Mouse (Mus musculus) neural tube, embryonic 12.5 days (tissue): Measurements from ENCODE around the gene Mrvi1. TPM values are rescaled to one million over a fixed set of nuclear protein-coding genes. Genes with fewer than 3 reads are reported as not detected.

Experiments used
- ATAC-seq: fragments of 200-750 bp; cut with Nextera tagmentation; 2 replicates; pipeline ENCODE4 v1.8.0; 2017; ENCODE audit warnings: low read depth, mild to moderate bottlenecking, moderate TSS enrichment, moderate library complexity; ENCODE audit not compliant: low FRiP score
- H3K27ac ChIP-seq: fragments of 300-500 bp; sonication (generic); 2 replicates; pipeline ENCODE4 v1.5.1; 2016
- H3K27me3 ChIP-seq: fragments of 300-500 bp; sonication (generic); replicated peaks from 2 replicates; pipeline ENCODE4 v1.6.1; 2016; ENCODE audit warnings: mild to moderate bottlenecking
- H3K36me3 ChIP-seq: fragments of 300-500 bp; sonication (generic); 2 replicates; pipeline ENCODE4 v1.6.1; 2016; ENCODE audit warnings: mild to moderate bottlenecking
- H3K4me1 ChIP-seq: fragments of 300-500 bp; sonication (generic); 2 replicates; pipeline ENCODE4 v1.6.1; 2016
- H3K4me2 ChIP-seq: fragments of 300-500 bp; sonication (generic); replicated peaks from 2 replicates; pipeline ENCODE4 v1.6.1; 2016; ENCODE audit warnings: mild to moderate bottlenecking
- H3K4me3 ChIP-seq: fragments of 300-500 bp; sonication (generic); 2 replicates; pipeline ENCODE4 v1.5.1; 2016
- H3K9ac ChIP-seq: fragments of 300-500 bp; sonication (generic); 2 replicates; pipeline ENCODE4 v1.6.1; 2016; ENCODE audit warnings: mild to moderate bottlenecking
- H3K9me3 ChIP-seq: fragments of 300-500 bp; sonication (generic); 2 replicates; pipeline ENCODE4 v1.6.1; 2016; ENCODE audit warnings: mild to moderate bottlenecking
- WGBS: fragments of 180-500 bp; shearing (Covaris S2); methylation state at CpG from one replicate; pipeline ENCODE4 v1.1.7; 2016; 5-methylcytosine and 5-hydroxymethylcytosine counted together
- polyA plus RNA-seq: library from polyadenylated mRNA; unstranded; fragments of >200 nt; fragmentation: Nextera tagmentation; extraction: Ambion mirVana; gene quantifications from 2 replicates; pipeline ENCODE4 v1.2.1, GENCODE M21; 2016

Mrvi1 gene
- polyA plus RNA-seq, 1 experiment from 2014 or later: 3.1 TPM

- no peak for ATAC-seq
- no peaks in the 10 kb centered on the region for H3K27me3 ChIP-seq
- H3K9ac ChIP-seq: no peak overlapping the region
- H3K9me3 ChIP-seq: no peaks in the 10 kb centered on the region
- 89% methylated on average over 9 of the region's 9 CpGs for WGBS
- no peaks in the 10 kb centered on the region for H3K4me1 ChIP-seq
- no peak overlapping the region for H3K27ac ChIP-seq
- H3K4me3 ChIP-seq: no peak overlapping the region
- H3K4me2 ChIP-seq: no peak overlapping the region
- no peaks in the 10 kb centered on the region for H3K36me3 ChIP-seq
Measured at GRCm38 (mm10) chr7:110894673-110895072, 87.6 kb downstream of the Mrvi1 start.

- WGBS: 85% methylated on average over 10 of the region's 10 CpGs
Measured at GRCm38 (mm10) chr7:110893943-110894610, 88.2 kb downstream of the Mrvi1 start.

GRCm38 (mm10) chr7:110891501-110891986 lies 90.7 kb downstream of the Mrvi1 start:
- H3K36me3 ChIP-seq: no peaks in the 10 kb centered on the region
- ATAC-seq: no peak
- H3K27ac ChIP-seq: no peak overlapping the region
- H3K4me3 ChIP-seq: no peak overlapping the region
- H3K27me3 ChIP-seq: no peaks in the 10 kb centered on the region
- H3K9ac ChIP-seq: no peak overlapping the region
- H3K9me3 ChIP-seq: no peaks in the 10 kb centered on the region
- H3K4me2 ChIP-seq: no peak overlapping the region
- 85% methylated on average over 9 of the region's 9 CpGs for WGBS
- H3K4me1 ChIP-seq: no peaks in the 10 kb centered on the region

More at GRCm38 (mm10) chr7:110893943-110894610, 88.2 kb downstream of the Mrvi1 start:
- Histone ChIP-seq H3K4me3 (no peak overlapping the region), H3K36me3 (no peaks in the 10 kb centered on the region), H3K9ac (no peak overlapping the region), H3K9me3 (no peaks in the 10 kb centered on the region), H3K27me3 (no peaks in the 10 kb centered on the region), H3K4me2 (no peak overlapping the region), H3K4me1 (no peaks in the 10 kb centered on the region), H3K27ac (no peak overlapping the region)
- no peak for ATAC-seq

GRCm38 (mm10) chr7:110881746-110882333 lies 100.4 kb downstream of the Mrvi1 start:
- Histone ChIP-seq H3K36me3 (no peaks in the 10 kb centered on the region), H3K27ac (no peak overlapping the region), H3K4me3 (no peak overlapping the region), H3K27me3 (no peaks in the 10 kb centered on the region), H3K9ac (no peak overlapping the region), H3K4me1 (no peaks in the 10 kb centered on the region), H3K4me2 (no peak overlapping the region), H3K9me3 (no peaks in the 10 kb centered on the region)
- ATAC-seq: no peak
- WGBS: 88% methylated on average over 2 of the region's 2 CpGs

GRCm38 (mm10) chr7:110878028-110878427 lies 104.2 kb downstream of the Mrvi1 start:
- Histone ChIP-seq H3K36me3 (no peaks in the 10 kb centered on the region), H3K4me1 (no peaks in the 10 kb centered on the region), H3K9me3 (no peaks in the 10 kb centered on the region), H3K9ac (no peak overlapping the region), H3K27me3 (no peaks in the 10 kb centered on the region), H3K27ac (no peak overlapping the region), H3K4me3 (no peak overlapping the region), H3K4me2 (no peak overlapping the region)
- WGBS: 85% methylated on average over 4 of the region's 4 CpGs
- ATAC-seq: no peak

- no peaks in the 10 kb centered on the region for H3K27me3 ChIP-seq
- H3K36me3 ChIP-seq: no peaks in the 10 kb centered on the region
- H3K4me3 ChIP-seq: no peak overlapping the region
- no peaks in the 10 kb centered on the region for H3K4me1 ChIP-seq
- no peak overlapping the region for H3K4me2 ChIP-seq
- no peak overlapping the region for H3K27ac ChIP-seq
- no peak overlapping the region for H3K9ac ChIP-seq
- H3K9me3 ChIP-seq: no peaks in the 10 kb centered on the region
- WGBS: 89% methylated on average over 4 of the region's 4 CpGs
- no peak for ATAC-seq
Measured at GRCm38 (mm10) chr7:110876965-110877364, 105.3 kb downstream of the Mrvi1 start.

- Histone ChIP-seq H3K4me3 (no peak overlapping the region), H3K36me3 (no peaks in the 10 kb centered on the region), H3K9ac (no peak overlapping the region), H3K27me3 (no peaks in the 10 kb centered on the region), H3K4me1 (no peaks in the 10 kb centered on the region), H3K27ac (no peak overlapping the region), H3K9me3 (no peaks in the 10 kb centered on the region), H3K4me2 (no peak overlapping the region)
- no peak for ATAC-seq
- WGBS: 77% methylated on average over 5 of the region's 5 CpGs
Measured at GRCm38 (mm10) chr7:110868807-110869206, 113.5 kb downstream of the Mrvi1 start.

- no peaks in the 10 kb centered on the region for H3K9me3 ChIP-seq
- no peak overlapping the region for H3K4me3 ChIP-seq
- peaks cover 4% of the 10 kb centered on the region; the same call in 1 of the 2 replicates for H3K4me1 ChIP-seq
- no peak overlapping the region for H3K9ac ChIP-seq
- H3K4me2 ChIP-seq: no peak overlapping the region
- ATAC-seq: no peak
- H3K27ac ChIP-seq: no peak overlapping the region
- no peaks in the 10 kb centered on the region for H3K36me3 ChIP-seq
- WGBS: 89% methylated on average over 6 of the region's 6 CpGs
- no peaks in the 10 kb centered on the region for H3K27me3 ChIP-seq
Measured at GRCm38 (mm10) chr7:110867116-110867515, 115.1 kb downstream of the Mrvi1 start.

- H3K9ac ChIP-seq: no peak overlapping the region
- H3K9me3 ChIP-seq: no peaks in the 10 kb centered on the region
- H3K4me1 ChIP-seq: peaks cover 4% of the 10 kb centered on the region; the same call in 1 of the 2 replicates
- no peak overlapping the region for H3K4me3 ChIP-seq
- no peaks in the 10 kb centered on the region for H3K27me3 ChIP-seq
- no peak overlapping the region for H3K4me2 ChIP-seq
- H3K36me3 ChIP-seq: no peaks in the 10 kb centered on the region
- 98% methylated on average over 3 of the region's 3 CpGs for WGBS
- no peak overlapping the region for H3K27ac ChIP-seq
- no peak for ATAC-seq
Measured at GRCm38 (mm10) chr7:110866021-110866420, 116.2 kb downstream of the Mrvi1 start.

GRCm38 (mm10) chr7:110865570-110865969 lies 116.7 kb downstream of the Mrvi1 start:
- no peak overlapping the region for H3K27ac ChIP-seq
- WGBS: 86% methylated on average over 6 of the region's 6 CpGs
- no peak overlapping the region for H3K9ac ChIP-seq
- H3K4me1 ChIP-seq: peaks cover 4% of the 10 kb centered on the region; the same call in 1 of the 2 replicates
- H3K4me2 ChIP-seq: no peak overlapping the region
- no peaks in the 10 kb centered on the region for H3K36me3 ChIP-seq
- H3K4me3 ChIP-seq: no peak overlapping the region
- H3K27me3 ChIP-seq: no peaks in the 10 kb centered on the region
- no peak for ATAC-seq
- no peaks in the 10 kb centered on the region for H3K9me3 ChIP-seq

GRCm38 (mm10) chr7:110865038-110865437 lies 117.2 kb downstream of the Mrvi1 start:
- Histone ChIP-seq H3K4me3 (no peak overlapping the region), H3K4me2 (no peak overlapping the region), H3K27me3 (no peaks in the 10 kb centered on the region), H3K36me3 (no peaks in the 10 kb centered on the region), H3K4me1 (peaks cover 4% of the 10 kb centered on the region; the same call in 1 of the 2 replicates), H3K9me3 (no peaks in the 10 kb centered on the region), H3K9ac (no peak overlapping the region), H3K27ac (no peak overlapping the region)
- ATAC-seq: no peak
- 53% methylated on average over 10 of the region's 10 CpGs for WGBS

- ATAC-seq: no peak
- no peak within 1 kb of the TSS for H3K27ac ChIP-seq
- no peak within 1 kb of the TSS for H3K4me3 ChIP-seq
- WGBS: 70% methylated on average over 12 of the region's 12 CpGs
- H3K36me3 ChIP-seq: no peaks in the 10 kb centered on the region
- no peak within 1 kb of the TSS for H3K9ac ChIP-seq
- H3K4me1 ChIP-seq: peaks cover 4% of the 10 kb centered on the region; the same call in 1 of the 2 replicates
- H3K27me3 ChIP-seq: no peaks in the 10 kb centered on the region
- no peaks in the 10 kb centered on the region for H3K9me3 ChIP-seq
- no peak within 1 kb of the TSS for H3K4me2 ChIP-seq
Measured at GRCm38 (mm10) chr7:110862751-110863289, 119.4 kb downstream of the Mrvi1 start, which contains the start of gene Lyve1. Lyve1 (minus strand) TSS chr7:110863239.
